Mouse (Mus musculus) liver, adult (tissue): ENCODE data around the gene Oip5.

Experiments
- GATA4 ChIP-seq: IDR thresholded peaks from 2 replicates; pipeline ENCODE4 v1.6.1; 2014; ENCODE audit warnings: mild to moderate bottlenecking, low read length; ENCODE audit not compliant: insufficient replicate concordance

Gene Oip5

DNA sequence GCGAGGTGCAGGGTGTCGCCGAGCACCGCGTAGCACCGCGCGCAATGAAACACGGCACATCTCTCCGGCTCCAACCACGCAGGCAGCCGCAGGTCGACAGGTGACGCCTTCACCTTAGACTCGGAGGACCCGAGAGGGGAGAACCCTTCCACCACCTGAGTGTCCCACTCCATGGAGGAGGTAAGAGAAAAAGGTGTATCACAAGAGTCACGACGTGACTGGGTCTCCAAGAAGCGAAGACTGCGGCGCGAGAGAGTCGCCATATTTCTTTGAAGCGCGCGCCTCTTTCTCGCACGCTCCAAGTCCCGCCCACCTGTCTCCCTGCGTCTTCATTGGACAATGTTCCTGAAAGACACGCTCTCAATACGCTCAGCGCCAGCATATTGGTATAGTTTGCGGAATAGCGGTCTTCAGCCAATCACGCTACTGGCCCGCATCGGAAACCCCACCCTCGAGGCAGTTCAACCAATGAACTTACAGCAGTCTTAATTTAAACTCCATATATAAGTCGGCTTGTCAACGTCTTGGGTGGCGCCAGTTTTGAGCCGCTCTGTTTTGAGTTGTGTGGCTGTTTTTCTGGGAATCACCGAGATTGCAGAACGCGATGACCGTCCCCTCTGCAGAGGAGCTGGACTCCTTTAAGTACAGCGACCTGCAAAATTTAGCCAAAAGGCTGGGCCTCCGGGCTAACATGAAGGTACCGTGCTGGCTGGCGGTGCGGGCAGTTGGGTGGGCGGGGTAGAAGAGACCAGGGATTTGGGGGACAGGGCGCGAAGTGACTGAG is at the start of gene Oip5, which contains the start of gene Nusap1:
TSS of gene Oip5 (minus strand) at position 271 of the 784 bp plus-strand sequence.
TSS of gene Nusap1 (plus strand) at position 100 of the 784 bp plus-strand sequence.
- peak; percentile 36; the same call in 1 of the 2 replicates for TF ChIP-seq GATA4

DNA sequence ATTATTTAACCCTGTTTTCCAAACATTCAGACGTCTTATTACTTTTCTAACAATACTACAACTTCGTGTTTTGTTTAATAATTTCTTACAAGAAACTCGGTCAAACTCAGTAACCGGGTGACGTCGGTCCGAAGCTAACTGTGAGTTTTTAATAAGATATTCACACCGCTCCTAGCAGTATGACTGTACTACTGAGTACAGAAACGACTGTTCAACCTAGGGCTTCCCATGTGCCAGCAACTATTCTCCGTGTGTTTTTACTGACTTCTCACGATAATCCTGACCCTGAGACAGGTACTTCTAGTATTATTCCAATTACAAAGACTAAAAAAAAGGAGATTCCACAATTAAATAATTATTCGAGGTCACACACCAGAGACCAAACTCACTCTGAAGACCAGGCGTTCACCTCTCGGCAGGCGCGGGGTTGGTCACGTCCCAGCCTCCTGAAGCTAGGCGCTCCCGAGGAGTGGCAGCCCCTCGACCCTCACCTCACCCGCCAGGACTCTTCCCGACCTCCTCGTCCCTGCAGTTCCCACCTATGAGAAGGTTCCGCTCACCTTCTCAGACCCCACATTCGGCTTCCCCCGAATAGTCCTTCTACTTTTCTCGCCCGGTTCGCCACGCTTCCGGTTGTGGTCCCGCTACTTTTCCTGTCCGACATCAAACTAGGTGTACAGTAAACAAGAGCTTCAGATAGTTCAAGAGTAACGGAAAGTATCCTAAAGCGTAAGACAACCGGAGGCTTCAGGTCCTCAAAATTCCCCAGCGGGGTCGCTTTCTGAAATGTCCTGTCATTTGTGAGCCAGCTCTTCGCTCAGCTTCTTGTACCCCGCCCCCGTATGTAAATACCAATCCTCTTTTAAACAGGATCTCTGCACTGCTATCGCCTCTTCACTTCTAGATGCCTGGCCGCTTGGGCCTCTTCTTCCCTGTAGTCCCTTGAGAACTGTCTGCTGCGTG is 44.2 kb upstream of the Oip5 start, which contains the start of gene Ndufaf1:
TSS of gene Ndufaf1 (minus strand) at position 608 of the 963 bp plus-strand sequence.
- TF ChIP-seq GATA4, result no peak

GRCm38 (mm10) chr2:119644254-119644653 is 26.0 kb upstream of the Oip5 start:
- no peak for TF ChIP-seq GATA4

GRCm38 (mm10) chr2:119641214-119641912 is 23.1 kb upstream of the Oip5 start:
- TF ChIP-seq GATA4, result no peak

DNA sequence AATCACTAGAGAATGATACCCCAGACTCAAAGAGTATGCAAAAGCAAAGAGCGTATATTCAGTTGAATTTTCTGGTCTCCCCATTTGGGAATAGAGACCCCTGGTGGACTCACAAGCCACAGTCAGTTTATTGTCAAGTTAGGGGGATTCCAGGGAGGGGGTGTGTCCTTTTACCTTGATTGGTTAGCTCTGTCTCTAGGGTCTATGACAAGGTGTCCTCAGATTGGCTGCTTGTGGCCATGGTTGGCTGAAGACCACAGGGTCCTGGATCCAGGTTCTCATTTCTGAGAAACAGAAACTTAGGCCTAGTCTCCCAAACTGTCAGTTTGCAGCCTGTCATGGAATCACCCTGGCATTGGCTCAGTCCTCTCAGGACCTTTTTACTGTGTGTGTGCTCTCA is 18.5 kb upstream of the Oip5 start:
- no peak for TF ChIP-seq GATA4

DNA sequence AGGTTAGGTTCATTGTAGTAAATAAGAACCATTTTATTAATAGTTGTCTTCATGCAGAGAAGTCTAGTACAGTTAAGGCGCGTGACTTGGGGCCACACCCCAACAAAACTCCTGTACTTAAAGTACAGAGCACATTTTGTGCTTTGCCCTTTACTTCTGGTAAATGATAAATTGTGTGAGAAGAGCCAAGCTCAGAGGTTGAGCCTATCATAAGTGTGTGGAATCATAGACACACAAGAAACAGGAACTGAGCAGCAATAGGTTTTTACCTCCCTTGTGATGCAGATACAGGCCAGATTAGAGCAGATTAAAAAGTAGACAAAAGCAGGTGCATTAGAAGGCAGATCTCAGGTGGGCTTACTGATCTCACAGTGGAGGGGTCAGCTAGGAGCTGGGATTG is 3.0 kb upstream of the Oip5 start:
- no peak for TF ChIP-seq GATA4

DNA sequence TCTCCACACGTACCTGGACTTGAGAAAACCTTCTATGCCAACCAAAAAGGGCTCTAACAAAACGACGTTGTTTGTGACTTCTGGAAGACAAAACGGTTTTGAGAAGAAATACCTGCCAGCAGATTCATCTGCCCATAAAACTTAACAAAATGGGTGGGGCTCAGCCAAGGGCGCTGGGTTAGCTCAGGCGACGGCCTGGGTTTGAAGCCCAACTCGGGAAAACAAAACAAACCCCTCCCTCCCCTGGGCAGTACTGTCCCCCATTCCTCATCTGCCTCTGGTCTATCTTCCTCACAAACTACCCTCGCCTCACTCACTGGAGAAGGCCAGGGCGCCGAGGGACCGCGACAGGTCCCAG is 449 bp downstream of the Oip5 start:
- no peak for TF ChIP-seq GATA4

DNA sequence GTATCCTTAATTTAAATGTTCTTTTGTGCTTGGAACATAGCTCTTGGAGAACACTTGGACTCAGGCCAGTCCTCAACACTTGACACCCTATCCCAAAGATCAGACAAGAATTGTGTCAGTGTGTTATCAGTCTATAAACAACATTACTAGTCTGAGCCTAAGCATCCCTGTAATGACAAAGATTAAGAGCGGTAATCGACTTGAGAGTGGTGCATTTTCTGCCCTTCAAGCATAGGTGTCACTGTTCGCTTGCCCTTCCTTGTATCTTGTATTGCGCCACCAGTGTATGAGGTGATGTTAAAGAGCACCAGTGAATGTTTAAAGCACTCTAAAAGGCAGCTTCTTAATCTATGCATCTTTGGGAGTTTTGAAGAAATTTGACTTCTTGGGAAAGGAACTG is 11.2 kb downstream of the Oip5 start:
- no peak for TF ChIP-seq GATA4

GRCm38 (mm10) chr2:119605361-119605973 is 12.8 kb downstream of the Oip5 start:
- TF ChIP-seq GATA4, result no peak

DNA sequence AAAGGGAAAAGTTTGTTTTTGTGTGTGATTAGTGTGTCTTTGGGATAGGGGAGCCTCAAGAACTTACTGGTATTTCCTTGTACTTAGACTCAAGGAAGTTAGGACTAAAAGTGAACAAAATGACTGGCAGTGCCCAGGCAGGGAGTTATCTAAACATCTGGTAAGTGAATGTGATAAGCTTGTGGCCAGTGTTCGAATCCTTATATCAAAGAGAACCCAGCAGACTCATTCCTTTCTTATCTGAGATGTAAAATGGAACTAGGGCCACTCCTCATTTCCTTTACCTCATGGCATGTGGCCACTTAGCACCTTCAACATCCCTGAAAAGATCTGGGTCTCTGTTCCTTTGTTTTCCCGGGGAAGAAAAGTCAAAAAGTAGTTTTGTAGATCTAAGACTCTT is 14.4 kb downstream of the Oip5 start:
- no peak for TF ChIP-seq GATA4

DNA sequence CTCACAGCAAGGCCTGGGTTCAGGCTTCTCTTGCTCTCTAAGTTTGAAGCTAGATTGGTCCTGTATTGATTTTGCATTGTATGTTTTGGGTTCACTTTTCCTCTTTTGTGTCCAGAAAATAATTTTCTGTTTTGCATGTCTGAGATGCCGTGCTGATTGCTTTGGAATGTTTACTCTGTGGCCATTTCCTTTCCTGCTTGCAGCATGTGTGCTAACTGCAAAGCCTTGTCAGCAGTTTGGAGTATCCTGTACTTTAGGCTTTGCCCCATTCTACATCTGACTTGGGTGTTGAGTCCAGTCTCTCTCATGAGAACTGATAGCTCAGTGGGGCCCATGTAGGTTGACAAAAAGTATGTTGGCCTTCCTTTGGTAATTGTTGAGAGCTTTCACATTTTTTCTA is 15.8 kb downstream of the Oip5 start:
- TF ChIP-seq GATA4, result no peak

DNA sequence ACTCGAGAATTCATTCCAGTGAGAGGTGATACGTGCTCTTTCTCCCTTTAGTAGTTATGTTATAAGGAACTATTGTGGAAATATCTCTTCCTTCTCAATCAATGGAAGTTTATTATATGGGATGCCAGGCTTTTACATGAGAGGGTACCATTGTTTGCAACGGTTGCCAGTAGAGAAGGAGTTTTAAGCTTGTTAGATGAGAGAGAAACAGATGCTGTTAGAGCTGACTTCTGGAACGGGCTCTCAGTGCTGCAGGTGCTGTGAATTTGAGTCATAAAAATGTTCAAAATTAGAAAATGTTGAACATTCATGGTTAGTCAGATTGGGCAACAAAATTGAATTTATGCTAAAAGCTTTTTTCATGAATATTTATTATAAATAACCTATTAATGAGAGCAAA is 17.2 kb downstream of the Oip5 start:
- TF ChIP-seq GATA4, result no peak

- TF ChIP-seq GATA4, result no peak
Measured at GRCm38 (mm10) chr2:119596781-119597330, 21.4 kb downstream of the Oip5 start.

GRCm38 (mm10) chr2:119595308-119595707 is 23.0 kb downstream of the Oip5 start:
- no peak for TF ChIP-seq GATA4
